Mouse (Mus musculus) testis, adult 2 months (tissue): ENCODE results near the gene Tubgcp5.

Experiments used
- CTCF ChIP-seq: fragments of 200-500 bp; IDR thresholded peaks from 2 replicates; pipeline ENCODE4 v1.5.1; 2012; ENCODE audit warnings: low read depth, mild to moderate bottlenecking, inconsistent platforms, low read length, moderate library complexity; ENCODE audit not compliant: control insufficient read depth, insufficient read depth, insufficient replicate concordance
- POLR2A ChIP-seq: fragments of 200-500 bp; IDR thresholded peaks from 2 replicates; pipeline ENCODE4 v1.6.1; 2012; ENCODE audit warnings: low read depth, mild to moderate bottlenecking, inconsistent platforms, low read length, moderate library complexity; ENCODE audit not compliant: control insufficient read depth

- TF ChIP-seq CTCF (no peak), POLR2A (no peak)
These were observed 1.7 kb upstream of the Tubgcp5 start for GRCm38 (mm10) chr7:55792280-55792679.
